Mouse (Mus musculus) MEL (cell line): Measurements from ENCODE around the gene Sart3. TPM values are rescaled to one million over a fixed set of nuclear protein-coding genes. Genes with fewer than 3 reads are reported as not detected.
A peak's percentile ranks its signal among the peaks of the same experiment; 100 is the strongest.

Experiments used
- DNase-seq: peaks from one replicate; pipeline ENCODE4 v3.0.0; 2011; ENCODE audit warnings: low read depth, low spot score
- H3K27ac ChIP-seq: 2 replicates; pipeline ENCODE4 v1.5.1; 2012; ENCODE audit warnings: low read depth, mild to moderate bottlenecking, control low read depth, low read length, moderate library complexity; ENCODE audit not compliant: control insufficient read depth
- H3K27me3 ChIP-seq, 2 experiments: fragments of 150-350 bp in 1 of 2; sonication (generic) in 1 of 2; 2 replicates each; pipeline ENCODE4 v1.6.1; 2012; ENCODE audit warnings: low read length in 2 of 2, mild to moderate bottlenecking in 2 of 2, improper control_type of control experiment in 1 of 2, moderate library complexity in 1 of 2; ENCODE audit not compliant: insufficient read depth in 2 of 2, control insufficient read depth in 1 of 2
- H3K36me3 ChIP-seq, 2 experiments: 2 replicates each; pipeline ENCODE4 v1.6.1; 2012 to 2014; ENCODE audit warnings: low read length in 2 of 2, improper control_type of control experiment in 1 of 2, inconsistent platforms in 1 of 2, mild to moderate bottlenecking in 1 of 2; ENCODE audit not compliant: insufficient read depth in 2 of 2, control insufficient read depth in 1 of 2
- H3K4me1 ChIP-seq, 2 experiments: fragments of 150-350 bp in 1 of 2; sonication (generic) in 1 of 2; 2 replicates each; pipeline ENCODE4 v1.6.1; 2012; ENCODE audit warnings: low read length in 2 of 2, improper control_type of control experiment in 1 of 2, mild to moderate bottlenecking in 1 of 2; ENCODE audit not compliant: insufficient read depth in 2 of 2, control insufficient read depth in 1 of 2
- H3K4me3 ChIP-seq, 2 experiments: fragments of 150-350 bp in 1 of 2; sonication (generic) in 1 of 2; 2 replicates each; pipeline ENCODE4 v1.5.1; 2012; ENCODE audit warnings: low read depth in 2 of 2, low read length in 2 of 2, mild to moderate bottlenecking in 2 of 2, moderate library complexity in 2 of 2, control low read depth in 1 of 2, improper control_type of control experiment in 1 of 2; ENCODE audit not compliant: control insufficient read depth in 1 of 2, insufficient read depth in 1 of 2
- H3K79me2 ChIP-seq: 2 replicates; pipeline ENCODE4 v1.6.1; 2012; ENCODE audit warnings: mild to moderate bottlenecking, low read length, moderate library complexity; ENCODE audit not compliant: control insufficient read depth, poor library complexity, insufficient read depth
- H3K9ac ChIP-seq: 2 replicates; pipeline ENCODE4 v1.6.1; 2012; ENCODE audit warnings: low read depth, mild to moderate bottlenecking, control low read depth, low read length, moderate library complexity; ENCODE audit not compliant: control insufficient read depth, poor library complexity, severe bottlenecking
- H3K9me3 ChIP-seq: fragments of 150-350 bp; sonication (generic); replicated peaks from 2 replicates; pipeline ENCODE4 v1.6.1; 2012; ENCODE audit warnings: mild to moderate bottlenecking, low read length, improper control_type of control experiment, moderate library complexity; ENCODE audit not compliant: insufficient read depth
- CHD2 ChIP-seq: IDR thresholded peaks from 2 replicates; pipeline ENCODE4 v1.6.1; 2011; ENCODE audit warnings: low read length, improper control_type of control experiment
- CTCF ChIP-seq, 3 experiments: IDR thresholded peaks in 2 of 3; conservative IDR thresholded peaks in 1 of 3; 2 replicates each; pipeline ENCODE4 v1.5.1; 2011 to 2012; ENCODE audit warnings: low read length in 3 of 3, low read depth in 2 of 3, mild to moderate bottlenecking in 2 of 3, improper control_type of control experiment in 1 of 3, inconsistent platforms in 1 of 3, mixed read lengths in 1 of 3, moderate library complexity in 1 of 3; ENCODE audit not compliant: control insufficient read depth in 1 of 3, insufficient read depth in 1 of 3, poor library complexity in 1 of 3, severe bottlenecking in 1 of 3
- E2F4 ChIP-seq: IDR thresholded peaks from 2 replicates; pipeline ENCODE4 v1.6.1; 2011; ENCODE audit warnings: low read depth, low read length, improper control_type of control experiment, borderline replicate concordance
- ELF1 ChIP-seq: IDR thresholded peaks from 2 replicates; pipeline ENCODE4 v1.6.1; 2014; ENCODE audit warnings: low read depth, mild to moderate bottlenecking, inconsistent platforms, low read length, improper control_type of control experiment, moderate library complexity
- ETS1 ChIP-seq: IDR thresholded peaks from 2 replicates; pipeline ENCODE4 v1.6.1; 2012; ENCODE audit warnings: low read depth, mild to moderate bottlenecking, inconsistent platforms, low read length, improper control_type of control experiment, moderate library complexity
- GATA1 ChIP-seq: IDR thresholded peaks from 2 replicates; pipeline ENCODE4 v1.6.1; 2011; ENCODE audit warnings: low read depth, low read length, improper control_type of control experiment
- MAFK ChIP-seq: IDR thresholded peaks from 2 replicates; pipeline ENCODE4 v1.6.1; 2011; ENCODE audit warnings: low read depth, mild to moderate bottlenecking, low read length, improper control_type of control experiment, borderline replicate concordance
- RCOR1 ChIP-seq: IDR thresholded peaks from 2 replicates; pipeline ENCODE4 v1.6.1; 2012; ENCODE audit warnings: low read depth, mild to moderate bottlenecking, inconsistent platforms, low read length, improper control_type of control experiment
- SIN3A ChIP-seq: IDR thresholded peaks from 2 replicates; pipeline ENCODE4 v1.6.1; 2012; ENCODE audit warnings: low read length, improper control_type of control experiment, inconsistent platforms
- TAL1 ChIP-seq: IDR thresholded peaks from 2 replicates; pipeline ENCODE4 v1.6.1; 2012; ENCODE audit warnings: mild to moderate bottlenecking, inconsistent platforms, low read length, moderate library complexity, mixed read lengths
- ZC3H11A ChIP-seq: IDR thresholded peaks from 2 replicates; pipeline ENCODE4 v1.6.1; 2012; ENCODE audit warnings: low read depth, mild to moderate bottlenecking, inconsistent platforms, low read length, improper control_type of control experiment
- ZNF384 ChIP-seq: IDR thresholded peaks from 2 replicates; pipeline ENCODE4 v1.6.1; 2012; ENCODE audit warnings: low read depth, mild to moderate bottlenecking, inconsistent platforms, low read length, improper control_type of control experiment
- polyA plus RNA-seq, 2 experiments: library from polyadenylated mRNA; stranded (reverse) in 1 of 2; unstranded in 1 of 2; fragments of >175 nt in 1 of 2; fragments of >200 nt in 1 of 2; gene quantifications; 2 replicates each; pipeline versions ENCODE4 v1.2.1 to v1.2.4; 2012; ENCODE audit warnings: low replicate concordance in 2 of 2, low read depth in 1 of 2; ENCODE audit not compliant: insufficient read length in 2 of 2, insufficient read depth in 1 of 2, missing spikeins in 1 of 2
- total RNA-seq: library from RNA; depleted of rRNA; stranded (reverse); fragments of 300-350 nt; gene quantifications from 2 replicates; pipeline ENCODE4 v1.2.3, GENCODE M21; 2012

The Sart3 gene
- total and polyA plus RNA-seq, 3 experiments = 41.4 to 74.4 TPM; not detected in 1

DNA sequence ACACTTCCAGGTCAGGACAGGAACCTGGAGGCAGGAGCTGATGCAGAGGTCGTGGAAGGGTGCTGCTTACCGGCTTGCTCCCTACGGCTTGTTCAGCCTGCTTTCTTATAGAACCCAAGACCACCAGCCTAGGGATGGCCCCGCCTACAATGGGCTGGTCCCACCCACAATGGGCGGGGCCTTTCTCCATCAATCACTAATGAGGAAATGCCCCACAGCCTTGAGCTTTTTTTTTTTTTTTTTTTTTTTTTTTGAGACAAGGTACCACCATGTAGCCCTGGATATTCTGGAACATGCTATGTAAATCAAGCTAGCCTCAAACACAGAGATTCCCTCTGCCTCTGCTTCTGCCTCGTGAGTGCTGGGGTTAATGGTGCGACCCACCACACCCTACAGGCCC, 9.6 kb upstream of the Sart3 start:
- no peak overlapping the region for H3K4me3 ChIP-seq
- no peak for TF ChIP-seq CHD2
- TF ChIP-seq ZNF384 = peak; percentile 89
- no peak for TF ChIP-seq ELF1
- TF ChIP-seq ETS1 = no peak
- TF ChIP-seq, all 39 proteins: peak for 1
- H3K36me3 ChIP-seq = no peaks in the 10 kb centered on the region
- no peaks in the 10 kb centered on the region for H3K9me3 ChIP-seq
- no peaks in the 10 kb centered on the region for H3K4me1 ChIP-seq
- H3K9ac ChIP-seq = no peak overlapping the region
- H3K27ac ChIP-seq = no peak overlapping the region
- no peak for DNase-seq
- H3K27me3 ChIP-seq = no peaks in the 10 kb centered on the region
- H3K79me2 ChIP-seq = no peaks in the 10 kb centered on the region

DNA sequence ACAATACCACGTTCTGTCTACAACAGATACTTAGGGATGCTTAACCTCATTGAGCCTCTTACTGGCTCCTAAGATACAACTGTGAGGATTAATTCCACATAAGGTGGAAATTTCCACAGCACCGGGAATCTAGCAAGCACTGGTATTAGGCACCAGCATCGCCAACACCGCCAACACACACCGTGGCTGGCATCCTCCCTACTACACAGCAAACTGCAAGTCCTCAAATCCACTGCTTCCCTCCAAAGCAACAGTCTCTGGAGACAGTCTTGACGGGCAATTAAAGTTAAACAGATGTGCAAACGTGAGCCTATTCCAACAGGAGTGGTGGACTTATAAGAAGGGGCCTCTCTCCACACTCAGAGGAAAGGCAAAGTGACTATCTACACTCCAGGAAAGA, 8.9 kb upstream of the Sart3 start:
- no peaks in the 10 kb centered on the region for H3K9me3 ChIP-seq
- no peaks in the 10 kb centered on the region for H3K79me2 ChIP-seq
- H3K4me1 ChIP-seq = no peaks in the 10 kb centered on the region
- no peak for TF ChIP-seq RCOR1
- TF ChIP-seq GATA1 = no peak
- TF ChIP-seq E2F4 = no peak
- no peak for TF ChIP-seq SIN3A
- no peak for TF ChIP-seq CTCF (IDR thresholded peaks at IDR 0.05 in 2 of 3, conservative IDR thresholded peaks at IDR 0.05 in 1 of 3; ENCODE audit: control insufficient read depth in 1 of 3, insufficient read depth in 1 of 3, low read depth in 2 of 3, low read length in 3 of 3, poor library complexity in 1 of 3, severe bottlenecking in 1 of 3)
- no peak for TF ChIP-seq ZC3H11A
- TF ChIP-seq, all 39 proteins: peak for 0
- no peak overlapping the region for H3K9ac ChIP-seq
- no peak for DNase-seq
- no peaks in the 10 kb centered on the region for H3K27me3 ChIP-seq
- H3K4me3 ChIP-seq = no peak overlapping the region
- H3K36me3 ChIP-seq = no peaks in the 10 kb centered on the region
- no peak overlapping the region for H3K27ac ChIP-seq

DNA sequence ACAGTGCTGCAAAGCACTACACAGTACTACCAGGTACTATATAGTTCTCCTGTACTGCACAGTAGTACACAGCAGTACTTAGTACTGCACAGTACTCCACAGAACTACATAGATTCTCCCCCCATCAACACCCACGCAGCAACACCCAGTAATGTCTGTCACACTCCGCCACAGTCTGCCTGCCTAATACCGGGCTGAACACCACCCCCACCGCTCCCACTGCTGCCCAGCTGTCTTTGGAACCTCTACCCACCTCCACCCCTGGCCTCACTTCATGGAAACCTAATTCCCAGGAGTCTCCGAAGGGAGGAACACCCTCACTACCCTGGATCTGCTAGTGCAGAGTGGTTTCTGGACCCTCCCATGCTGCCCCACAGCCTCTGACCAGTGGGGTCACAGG, 8.5 kb upstream of the Sart3 start:
- Histone ChIP-seq H3K4me1 (0 out of 4 replicates have a peak, but pooled peaks cover 0 to 2% of the 10 kb centered on the region in 2 experiments), H3K79me2 (no peaks in the 10 kb centered on the region), H3K9ac (no peak overlapping the region), H3K9me3 (no peaks in the 10 kb centered on the region), H3K36me3 (no peaks in the 10 kb centered on the region)
- DNase-seq = no peak
- TF ChIP-seq RCOR1 (no peak), TAL1 (no peak), ZNF384 (no peak), MAFK (no peak)
- TF ChIP-seq, all 39 proteins: peak for 0
- no peak overlapping the region for H3K27ac ChIP-seq
- H3K27me3 ChIP-seq = no peaks in the 10 kb centered on the region
- H3K4me3 ChIP-seq = no peak overlapping the region
